Mouse (Mus musculus) heart, embryonic 10.5 days (tissue): ENCODE data around the gene Prkch. TPM values are rescaled to one million over a fixed set of nuclear protein-coding genes. Genes with fewer than 3 reads are reported as not detected.

ENCODE experiments used
- DNase-seq: peaks from one replicate; pipeline ENCODE4 v3.0.0-alpha.2; 2017; ENCODE audit warnings: low spot score
- H3K27ac ChIP-seq: fragments of 300-500 bp; sonication (generic); 2 replicates; pipeline ENCODE4 v1.5.1; 2016; ENCODE audit warnings: mild to moderate bottlenecking
- H3K27me3 ChIP-seq: fragments of 300-500 bp; sonication (generic); 2 replicates; pipeline ENCODE4 v1.6.1; 2016; ENCODE audit warnings: mild to moderate bottlenecking; ENCODE audit not compliant: poor library complexity, insufficient read depth, severe bottlenecking
- H3K36me3 ChIP-seq: fragments of 300-500 bp; sonication (generic); 2 replicates; pipeline ENCODE4 v1.6.1; 2016; ENCODE audit warnings: mild to moderate bottlenecking, moderate library complexity
- H3K4me1 ChIP-seq: fragments of 300-500 bp; sonication (generic); 2 replicates; pipeline ENCODE4 v1.6.1; 2016; ENCODE audit warnings: mild to moderate bottlenecking
- H3K4me3 ChIP-seq: fragments of 300-500 bp; sonication (generic); 2 replicates; pipeline ENCODE4 v1.5.1; 2016; ENCODE audit warnings: mild to moderate bottlenecking, moderate library complexity
- H3K9me3 ChIP-seq: fragments of 300-500 bp; sonication (generic); 2 replicates; pipeline ENCODE4 v1.6.1; 2016; ENCODE audit warnings: mild to moderate bottlenecking, moderate library complexity
- WGBS: fragments of 180-500 bp; shearing (Covaris S2); methylation state at CpG from one replicate; pipeline ENCODE4 v1.1.7; 2016; 5-methylcytosine and 5-hydroxymethylcytosine counted together
- polyA plus RNA-seq: library from polyadenylated mRNA; unstranded; fragments of >200 nt; fragmentation: Nextera tagmentation; extraction: Ambion mirVana; gene quantifications from 2 replicates; pipeline ENCODE4 v1.2.1, GENCODE M21; 2016

Prkch gene
- polyA plus RNA-seq, 1 experiment from 2014 or later, result 16.9 TPM

DNA sequence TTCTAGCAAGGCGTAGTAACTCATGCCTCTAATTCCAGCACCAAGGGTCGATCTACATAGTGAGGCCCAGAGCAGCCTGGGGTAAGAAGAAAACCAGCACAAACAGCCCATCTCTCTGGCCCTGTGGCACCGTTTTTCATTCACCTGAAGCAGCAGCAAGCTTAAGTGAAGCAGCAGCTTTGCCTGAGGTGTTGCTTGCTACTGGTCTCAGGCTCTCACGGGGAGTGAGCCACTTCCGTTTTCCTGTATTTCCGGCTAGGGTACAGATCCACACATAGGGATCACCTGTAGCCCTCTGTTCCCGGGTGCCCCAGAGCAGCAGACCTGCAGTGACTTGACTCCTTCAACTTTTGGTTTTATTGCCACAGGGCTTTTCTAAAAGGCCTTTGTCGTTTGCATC is 114.2 kb downstream of the Prkch start:
- Histone ChIP-seq H3K4me1 (peaks cover 24% of the 10 kb centered on the region), H3K9me3 (no peaks in the 10 kb centered on the region), H3K27ac (no peak overlapping the region), H3K36me3 (peaks cover 8% of the 10 kb centered on the region), H3K27me3 (no peaks in the 10 kb centered on the region), H3K4me3 (no peak overlapping the region)
- no peak for DNase-seq
- 74% methylated on average over 8 of the region's 8 CpGs for WGBS

GRCm38 (mm10) chr12:73699471-73700186 is 115.0 kb downstream of the Prkch start:
- Histone ChIP-seq H3K27ac (no peak overlapping the region), H3K9me3 (no peaks in the 10 kb centered on the region), H3K27me3 (no peaks in the 10 kb centered on the region), H3K4me1 (peaks cover 24% of the 10 kb centered on the region), H3K36me3 (peaks cover 12% of the 10 kb centered on the region), H3K4me3 (no peak overlapping the region)
- WGBS, result 75% methylated on average over 17 of the region's 17 CpGs
- DNase-seq, result no peak

GRCm38 (mm10) chr12:73700544-73701069 is 116.0 kb downstream of the Prkch start:
- peak; percentile 70 for DNase-seq
- WGBS, result 28% methylated on average over 6 of the region's 6 CpGs
- Histone ChIP-seq H3K36me3 (peaks cover 12% of the 10 kb centered on the region), H3K4me3 (no peak overlapping the region), H3K27me3 (no peaks in the 10 kb centered on the region), H3K27ac (no peak overlapping the region), H3K4me1 (peaks cover 25% of the 10 kb centered on the region), H3K9me3 (no peaks in the 10 kb centered on the region)

DNA sequence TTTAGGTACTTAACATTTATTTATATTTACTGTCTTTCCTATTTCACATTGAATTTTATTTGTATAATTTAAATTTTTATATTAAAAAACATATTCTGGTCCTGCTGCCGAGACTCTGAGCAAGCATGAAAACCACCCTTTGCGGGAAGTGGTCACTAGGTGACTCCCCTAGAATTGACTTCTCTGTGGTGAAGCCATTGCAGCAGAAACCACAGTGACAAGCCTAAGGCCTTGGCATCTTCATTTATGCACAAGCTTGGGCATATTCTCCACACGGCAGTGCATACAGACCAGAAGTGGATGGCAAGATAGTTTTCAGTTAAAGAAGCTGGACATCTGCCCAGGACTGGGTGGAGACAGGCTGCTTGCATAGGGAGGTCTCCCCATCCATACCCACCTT is 117.4 kb downstream of the Prkch start:
- Histone ChIP-seq H3K9me3 (no peaks in the 10 kb centered on the region), H3K27me3 (no peaks in the 10 kb centered on the region), H3K4me3 (no peak overlapping the region), H3K36me3 (peaks cover 12% of the 10 kb centered on the region), H3K27ac (no peak overlapping the region), H3K4me1 (peaks cover 29% of the 10 kb centered on the region)
- DNase-seq, result no peak
- 88% methylated on average over 3 of the region's 3 CpGs for WGBS

DNA sequence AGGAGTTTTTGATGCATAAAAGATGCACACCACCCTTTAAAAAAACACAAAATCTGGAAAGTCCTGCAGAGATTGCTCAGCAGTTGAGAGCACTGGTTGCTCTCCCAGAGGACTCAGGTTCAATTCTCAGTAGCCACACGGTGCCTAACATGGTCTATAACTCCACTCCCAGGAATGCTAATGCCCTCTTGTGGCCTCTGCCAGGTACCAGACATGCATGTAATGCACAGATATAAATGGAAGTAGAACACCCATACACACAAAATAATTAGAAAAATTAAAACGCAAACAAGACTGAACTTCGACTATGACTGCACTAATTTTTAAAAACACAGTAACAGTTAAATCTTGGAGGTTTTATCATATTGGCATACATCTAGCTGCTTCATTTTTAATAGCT is 119.8 kb downstream of the Prkch start:
- peaks cover 12% of the 10 kb centered on the region for H3K36me3 ChIP-seq
- DNase-seq, result no peak
- no peak overlapping the region for H3K27ac ChIP-seq
- H3K9me3 ChIP-seq, result no peaks in the 10 kb centered on the region
- no peaks in the 10 kb centered on the region for H3K27me3 ChIP-seq
- no peak overlapping the region for H3K4me3 ChIP-seq
- peaks cover 34% of the 10 kb centered on the region for H3K4me1 ChIP-seq
- WGBS, result 81% methylated on average over 3 of the region's 3 CpGs

- Histone ChIP-seq H3K36me3 (peaks cover 12% of the 10 kb centered on the region), H3K27ac (no peak overlapping the region), H3K4me1 (peaks cover 33% of the 10 kb centered on the region), H3K9me3 (no peaks in the 10 kb centered on the region), H3K4me3 (no peak overlapping the region), H3K27me3 (no peaks in the 10 kb centered on the region)
- WGBS, result 52% methylated on average over 7 of the region's 7 CpGs
- DNase-seq, result peak; percentile 63
These were observed 120.6 kb downstream of the Prkch start for GRCm38 (mm10) chr12:73705097-73705690.

DNA sequence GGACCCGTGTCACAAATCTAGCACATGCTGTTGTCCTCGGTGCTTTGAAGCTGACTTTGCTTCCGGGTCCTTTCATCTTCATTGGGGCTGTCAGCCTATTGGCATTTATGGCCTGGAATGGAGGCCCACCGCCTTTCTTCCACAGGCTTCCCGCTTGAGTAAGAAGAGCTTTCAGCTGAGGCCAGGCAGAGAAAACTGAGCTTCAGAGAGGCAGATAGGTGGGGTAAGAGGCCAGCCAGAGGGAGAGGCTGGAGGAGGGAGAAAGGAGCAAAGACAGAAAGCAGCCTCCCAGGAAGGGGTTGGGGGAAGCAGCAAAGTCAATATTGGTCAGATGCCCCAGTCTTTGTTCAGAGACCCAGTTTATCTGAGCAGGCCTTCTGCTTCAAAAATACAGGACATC is 123.9 kb downstream of the Prkch start:
- H3K27ac ChIP-seq, result peak overlapping the region; percentile 85
- WGBS, result 38% methylated on average over 5 of the region's 5 CpGs
- no peak overlapping the region for H3K4me3 ChIP-seq
- H3K4me1 ChIP-seq, result peaks cover 43% of the 10 kb centered on the region
- no peaks in the 10 kb centered on the region for H3K9me3 ChIP-seq
- H3K36me3 ChIP-seq, result peaks cover 5% of the 10 kb centered on the region; the same call in 1 of the 2 replicates
- no peak for DNase-seq
- H3K27me3 ChIP-seq, result no peaks in the 10 kb centered on the region

GRCm38 (mm10) chr12:73708920-73709319 is 124.3 kb downstream of the Prkch start:
- no peaks in the 10 kb centered on the region for H3K9me3 ChIP-seq
- 16% methylated on average over 8 of the region's 8 CpGs for WGBS
- H3K36me3 ChIP-seq, result 0 out of 2 replicates have a peak, but pooled peaks cover 3% of the 10 kb centered on the region
- H3K27ac ChIP-seq, result peak overlapping the region; percentile 85
- DNase-seq, result peak; percentile 91
- peaks cover 43% of the 10 kb centered on the region for H3K4me1 ChIP-seq
- H3K4me3 ChIP-seq, result no peak overlapping the region
- H3K27me3 ChIP-seq, result no peaks in the 10 kb centered on the region

GRCm38 (mm10) chr12:73710846-73711245 is 126.2 kb downstream of the Prkch start:
- no peak overlapping the region for H3K4me3 ChIP-seq
- WGBS, result 75% methylated on average over 5 of the region's 5 CpGs
- DNase-seq, result no peak
- no peak overlapping the region for H3K27ac ChIP-seq
- H3K27me3 ChIP-seq, result no peaks in the 10 kb centered on the region
- no peaks in the 10 kb centered on the region for H3K36me3 ChIP-seq
- no peaks in the 10 kb centered on the region for H3K9me3 ChIP-seq
- peaks cover 39% of the 10 kb centered on the region for H3K4me1 ChIP-seq

GRCm38 (mm10) chr12:73712122-73712521 is 127.5 kb downstream of the Prkch start:
- 41% methylated on average over 6 of the region's 6 CpGs for WGBS
- H3K4me3 ChIP-seq, result no peak overlapping the region
- H3K9me3 ChIP-seq, result no peaks in the 10 kb centered on the region
- peak overlapping the region; percentile 70; the same call in 1 of the 2 replicates for H3K27ac ChIP-seq
- peaks cover 37% of the 10 kb centered on the region for H3K4me1 ChIP-seq
- no peaks in the 10 kb centered on the region for H3K27me3 ChIP-seq
- DNase-seq, result peak; percentile 66
- no peaks in the 10 kb centered on the region for H3K36me3 ChIP-seq

GRCm38 (mm10) chr12:73714589-73714988 is 130.0 kb downstream of the Prkch start:
- Histone ChIP-seq H3K27ac (no peak overlapping the region), H3K36me3 (no peaks in the 10 kb centered on the region), H3K9me3 (no peaks in the 10 kb centered on the region), H3K4me1 (peaks cover 21% of the 10 kb centered on the region), H3K27me3 (no peaks in the 10 kb centered on the region), H3K4me3 (no peak overlapping the region)
- 84% methylated on average over 5 of the region's 5 CpGs for WGBS
- DNase-seq, result peak; percentile 70

DNA sequence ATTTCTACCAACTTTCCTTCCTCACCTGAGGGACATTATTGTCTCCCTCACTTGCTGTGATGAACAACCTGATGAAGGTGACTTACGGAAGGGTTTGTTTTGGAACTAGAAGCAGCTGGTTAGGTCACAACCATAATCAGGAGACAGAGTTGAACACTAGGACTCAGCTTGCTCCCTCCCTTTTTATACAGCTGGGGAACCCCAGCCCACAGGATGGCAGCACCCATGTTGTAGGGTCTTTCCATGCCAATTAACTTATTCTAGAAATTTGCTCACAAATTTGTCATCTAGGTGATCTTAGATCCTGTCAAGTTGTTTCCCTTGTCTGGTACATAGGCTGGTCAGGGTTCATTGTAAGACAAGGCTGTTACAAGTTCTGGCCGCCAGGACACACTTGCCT is 130.7 kb downstream of the Prkch start:
- H3K4me3 ChIP-seq, result no peak overlapping the region
- peaks cover 16% of the 10 kb centered on the region for H3K4me1 ChIP-seq
- no peaks in the 10 kb centered on the region for H3K27me3 ChIP-seq
- H3K27ac ChIP-seq, result no peak overlapping the region
- DNase-seq, result no peak
- H3K36me3 ChIP-seq, result no peaks in the 10 kb centered on the region
- 88% methylated on average over 2 of the region's 2 CpGs for WGBS
- H3K9me3 ChIP-seq, result no peaks in the 10 kb centered on the region

GRCm38 (mm10) chr12:73715954-73716731 is 131.5 kb downstream of the Prkch start:
- 83% methylated on average over 21 of the region's 21 CpGs for WGBS
- Histone ChIP-seq H3K27ac (no peak overlapping the region), H3K9me3 (no peaks in the 10 kb centered on the region), H3K4me1 (peaks cover 12% of the 10 kb centered on the region), H3K36me3 (no peaks in the 10 kb centered on the region), H3K27me3 (no peaks in the 10 kb centered on the region), H3K4me3 (no peak overlapping the region)
- no peak for DNase-seq
